Mouse (Mus musculus) testis, adult 2 months (tissue): ENCODE measurements around the gene Psmf1. TPM values are rescaled to one million over a fixed set of nuclear protein-coding genes. Genes with fewer than 3 reads are reported as not detected.
A peak's percentile ranks its signal among the peaks of the same experiment; 100 is the strongest.

Experiments used
- H3K27ac ChIP-seq: fragments of 200-500 bp; 2 replicates; pipeline ENCODE4 v1.5.1; 2012; ENCODE audit warnings: low read depth, low read length; ENCODE audit not compliant: control insufficient read depth, insufficient read depth
- H3K27me3 ChIP-seq: fragments of 200-500 bp; 2 replicates; pipeline ENCODE4 v1.6.1; 2012; ENCODE audit warnings: mild to moderate bottlenecking, low read length, moderate library complexity; ENCODE audit not compliant: control insufficient read depth, insufficient read depth
- H3K36me3 ChIP-seq: fragments of 200-500 bp; 2 replicates; pipeline ENCODE4 v1.6.1; 2012; ENCODE audit warnings: mild to moderate bottlenecking, low read length; ENCODE audit not compliant: control insufficient read depth, insufficient read depth
- H3K4me1 ChIP-seq: fragments of 200-500 bp; 2 replicates; pipeline ENCODE4 v1.6.1; 2012; ENCODE audit warnings: low read length; ENCODE audit not compliant: control insufficient read depth, insufficient read depth
- H3K4me3 ChIP-seq: fragments of 200-500 bp; 2 replicates; pipeline ENCODE4 v1.5.1; 2012; ENCODE audit warnings: low read depth, mild to moderate bottlenecking, low read length, moderate library complexity, mixed read lengths; ENCODE audit not compliant: control insufficient read depth
- CTCF ChIP-seq: fragments of 200-500 bp; IDR thresholded peaks from 2 replicates; pipeline ENCODE4 v1.5.1; 2012; ENCODE audit warnings: low read depth, mild to moderate bottlenecking, inconsistent platforms, low read length, moderate library complexity; ENCODE audit not compliant: control insufficient read depth, insufficient read depth, insufficient replicate concordance
- POLR2A ChIP-seq: fragments of 200-500 bp; IDR thresholded peaks from 2 replicates; pipeline ENCODE4 v1.6.1; 2012; ENCODE audit warnings: low read depth, mild to moderate bottlenecking, inconsistent platforms, low read length, moderate library complexity; ENCODE audit not compliant: control insufficient read depth
- polyA plus RNA-seq: library from polyadenylated mRNA; depleted of rRNA; stranded (reverse); fragments of >200 nt; gene quantifications from 2 replicates; pipeline ENCODE4 v1.2.3, GENCODE M21; 2012

Psmf1 gene
- polyA plus RNA-seq, 1 experiment, result 1,270 TPM

DNA sequence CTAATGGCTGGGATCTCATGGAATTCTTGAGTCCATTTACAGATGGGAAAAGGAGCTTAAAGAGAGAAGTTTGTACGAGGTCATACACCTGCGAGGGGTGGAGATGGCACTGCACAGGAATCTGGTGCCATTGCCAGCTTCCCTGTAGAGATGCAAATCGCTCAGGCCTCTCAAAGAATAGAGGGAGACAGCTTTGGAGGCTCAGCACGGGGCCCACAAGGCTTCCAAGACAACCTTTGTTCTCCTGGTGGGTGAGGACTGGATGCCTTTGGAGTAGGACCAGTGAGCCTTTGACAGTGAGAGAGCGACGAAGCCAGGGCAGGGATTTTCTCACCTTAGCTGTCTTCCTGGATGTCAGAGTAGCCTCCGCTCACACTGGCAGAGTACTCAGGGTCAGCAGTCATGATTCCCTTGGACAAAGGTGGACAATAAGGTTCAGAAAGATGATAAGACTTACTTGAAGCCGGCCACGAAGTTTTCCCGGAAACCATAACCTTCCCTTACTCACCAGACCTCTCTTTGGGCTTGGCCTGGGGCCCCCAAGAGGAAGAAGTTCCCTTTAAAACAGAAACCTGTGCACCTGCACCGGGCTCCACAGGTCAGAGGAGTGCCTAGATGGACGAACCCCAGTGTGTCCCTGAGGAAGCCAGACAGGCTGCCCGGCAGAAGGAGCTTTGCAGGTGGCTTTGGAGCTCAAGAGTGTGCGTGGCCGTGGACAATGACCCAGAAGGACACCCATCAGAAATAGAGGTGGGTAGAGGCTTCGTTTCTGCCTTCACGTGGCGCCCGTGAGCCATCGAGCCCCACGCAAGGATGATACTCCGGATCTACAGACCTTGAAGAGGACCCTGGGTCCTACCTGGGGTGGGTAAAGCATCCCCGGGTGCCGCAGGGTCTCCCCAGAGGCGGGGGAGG, 42.5 kb downstream of the Psmf1 start, which contains the start of gene Tmem74b:
Gene Tmem74b (plus strand): TSS at position 778 of the 915 bp plus-strand sequence.
- no peaks in the 10 kb centered on the region for H3K36me3 ChIP-seq
- H3K4me1 ChIP-seq, result peaks cover 10% of the 10 kb centered on the region
- H3K27me3 ChIP-seq, result no peaks in the 10 kb centered on the region; the same call in 1 of the 2 replicates
- no peak within 1 kb of the TSS for H3K27ac ChIP-seq
- TF ChIP-seq CTCF (no peak), POLR2A (no peak)
- peak within 1 kb of the TSS; percentile 72 for H3K4me3 ChIP-seq

DNA sequence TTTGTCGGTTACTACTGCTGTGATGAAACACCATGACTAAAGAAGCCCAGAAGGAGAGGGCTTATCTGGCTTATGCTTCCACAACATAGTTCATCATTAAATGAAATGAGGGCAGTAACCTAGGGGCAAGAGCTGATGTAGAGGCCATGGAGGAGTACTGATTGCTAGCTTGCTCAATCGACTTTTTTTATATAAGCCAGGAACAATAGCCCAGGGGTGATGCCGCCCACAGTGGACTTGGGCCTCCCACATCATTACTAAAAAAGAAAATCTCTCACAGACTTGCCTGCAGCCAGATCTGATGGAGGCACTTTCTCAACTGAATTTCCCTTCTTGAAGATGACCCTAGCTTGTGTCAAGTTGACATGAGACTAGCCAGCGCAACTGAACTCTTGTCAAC, 61.0 kb downstream of the Psmf1 start:
- TF ChIP-seq POLR2A (no peak), CTCF (no peak)
- Histone ChIP-seq H3K4me3 (no peak overlapping the region), H3K36me3 (no peaks in the 10 kb centered on the region), H3K27ac (no peak overlapping the region), H3K27me3 (no peaks in the 10 kb centered on the region), H3K4me1 (no peaks in the 10 kb centered on the region)

DNA sequence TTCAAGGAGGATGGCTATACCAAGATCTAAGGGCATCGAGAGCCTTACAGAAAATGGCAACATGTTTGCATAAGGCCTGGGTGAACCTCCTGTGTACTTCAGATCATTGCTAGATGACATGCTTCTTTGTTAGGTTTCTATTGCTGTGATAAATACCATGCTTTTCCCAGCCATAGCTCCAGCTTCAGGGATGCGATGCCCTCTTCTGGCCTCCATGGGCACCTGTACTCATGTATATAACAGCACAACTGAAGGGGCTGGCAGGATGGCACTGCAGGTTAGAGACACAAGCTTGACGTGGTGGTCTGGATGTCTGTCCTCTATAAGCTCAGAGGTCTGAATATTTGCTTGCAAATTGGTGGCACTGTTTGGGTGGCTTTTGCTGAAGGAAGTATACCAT, 61.6 kb downstream of the Psmf1 start:
- Histone ChIP-seq H3K4me1 (no peaks in the 10 kb centered on the region), H3K27ac (no peak overlapping the region), H3K27me3 (no peaks in the 10 kb centered on the region), H3K4me3 (no peak overlapping the region), H3K36me3 (no peaks in the 10 kb centered on the region)
- TF ChIP-seq CTCF, result peak; percentile 17; the same call in 1 of the 2 replicates
- TF ChIP-seq POLR2A, result no peak

DNA sequence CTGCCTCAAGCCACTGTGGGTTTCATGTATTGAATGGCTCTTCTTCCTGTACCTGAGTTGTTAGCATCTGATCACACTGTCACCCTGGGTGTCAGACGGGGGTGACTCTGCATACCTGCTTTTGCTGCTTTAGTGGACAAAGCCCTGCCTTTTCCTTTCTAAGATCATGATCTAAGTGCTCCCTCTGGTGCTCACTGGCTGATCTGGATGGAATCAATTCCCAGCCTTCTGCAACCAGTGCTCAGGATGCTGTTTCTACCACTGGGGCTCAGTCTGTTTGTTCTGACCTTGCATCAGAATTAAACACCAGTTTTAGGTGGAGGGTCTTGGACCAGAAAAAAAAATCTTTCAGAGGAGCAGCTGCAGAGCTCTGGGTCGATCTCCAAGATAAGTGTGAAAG, 67.8 kb downstream of the Psmf1 start:
- no peak overlapping the region for H3K27ac ChIP-seq
- no peak overlapping the region for H3K4me3 ChIP-seq
- no peaks in the 10 kb centered on the region for H3K36me3 ChIP-seq
- no peaks in the 10 kb centered on the region for H3K4me1 ChIP-seq
- TF ChIP-seq CTCF, result no peak
- TF ChIP-seq POLR2A, result no peak
- no peaks in the 10 kb centered on the region for H3K27me3 ChIP-seq

DNA sequence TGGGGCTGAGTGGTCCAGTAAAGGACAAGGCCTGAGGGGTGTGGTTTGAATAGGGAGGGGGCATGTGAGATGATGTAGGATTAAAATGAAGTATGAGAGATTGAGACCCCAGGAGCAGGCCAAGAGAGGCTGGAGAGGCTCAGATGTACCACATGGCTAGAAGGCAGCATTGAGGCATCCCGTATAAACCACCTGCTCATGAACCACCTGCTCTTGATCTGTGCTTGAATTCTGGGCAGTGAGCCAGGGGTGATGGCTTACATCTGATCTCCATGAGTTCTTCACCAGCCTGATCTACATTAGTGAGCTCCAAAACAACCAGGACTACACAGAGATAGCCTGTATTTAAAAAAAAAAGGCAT, 73.0 kb downstream of the Psmf1 start:
- Histone ChIP-seq H3K27me3 (no peaks in the 10 kb centered on the region), H3K36me3 (no peaks in the 10 kb centered on the region), H3K4me1 (peaks cover 3% of the 10 kb centered on the region; the same call in 1 of the 2 replicates), H3K27ac (no peak overlapping the region), H3K4me3 (peak overlapping the region; percentile 30)
- TF ChIP-seq POLR2A, result no peak
- TF ChIP-seq CTCF, result no peak

DNA sequence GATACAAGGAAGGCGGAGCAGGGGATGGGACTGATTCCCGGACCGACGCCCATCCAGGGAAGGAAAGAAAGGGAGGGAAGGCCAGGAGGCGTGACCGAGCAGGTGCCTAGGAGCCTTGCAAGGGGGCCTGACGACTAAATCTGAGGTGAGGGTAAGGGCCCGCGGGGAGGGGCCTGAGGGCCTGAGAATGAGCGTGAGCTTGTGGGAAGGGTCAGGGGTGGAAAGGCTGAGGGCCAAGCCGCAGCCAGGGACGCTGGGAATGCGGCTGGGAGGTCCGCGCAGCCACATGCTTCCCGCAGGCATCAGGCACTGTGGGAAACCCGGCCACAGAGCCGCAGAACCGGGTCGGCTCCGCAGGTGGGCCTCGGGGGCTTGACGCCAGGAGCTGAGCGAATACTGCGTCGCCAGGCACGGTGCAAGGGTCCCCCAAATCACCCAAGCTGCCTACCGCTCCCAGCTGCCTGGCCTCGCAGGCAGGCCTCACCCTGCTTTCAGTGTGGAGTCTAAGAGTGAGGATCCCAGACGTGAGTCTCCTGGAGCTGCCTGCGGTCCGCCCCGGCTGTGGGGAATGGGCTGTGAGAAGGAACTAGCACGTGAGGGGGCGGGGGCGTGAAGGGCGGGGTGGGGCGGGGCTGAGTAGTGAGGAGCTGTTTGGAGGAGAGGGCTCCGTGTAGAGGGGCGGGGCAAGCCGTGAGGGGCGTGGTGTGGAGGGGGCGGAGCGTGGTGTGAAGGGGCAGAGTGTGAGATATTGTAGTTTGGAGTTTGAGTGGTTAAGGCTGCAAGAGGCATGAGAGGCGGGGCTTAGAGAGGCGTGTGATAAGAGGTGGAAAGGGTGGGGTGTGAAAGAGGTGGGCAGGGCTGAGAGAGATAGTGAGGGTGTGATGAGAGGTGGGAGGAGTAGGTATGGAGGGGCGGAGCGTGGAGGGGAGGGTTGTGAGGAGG, 73.7 kb downstream of the Psmf1 start:
- TF ChIP-seq POLR2A (no peak), CTCF (no peak)
- peak overlapping the region; percentile 64 for H3K4me3 ChIP-seq
- H3K27ac ChIP-seq, result peak overlapping the region; percentile 23; the same call in 1 of the 2 replicates
- no peaks in the 10 kb centered on the region for H3K36me3 ChIP-seq
- no peaks in the 10 kb centered on the region for H3K27me3 ChIP-seq
- peaks cover 3% of the 10 kb centered on the region; the same call in 1 of the 2 replicates for H3K4me1 ChIP-seq

DNA sequence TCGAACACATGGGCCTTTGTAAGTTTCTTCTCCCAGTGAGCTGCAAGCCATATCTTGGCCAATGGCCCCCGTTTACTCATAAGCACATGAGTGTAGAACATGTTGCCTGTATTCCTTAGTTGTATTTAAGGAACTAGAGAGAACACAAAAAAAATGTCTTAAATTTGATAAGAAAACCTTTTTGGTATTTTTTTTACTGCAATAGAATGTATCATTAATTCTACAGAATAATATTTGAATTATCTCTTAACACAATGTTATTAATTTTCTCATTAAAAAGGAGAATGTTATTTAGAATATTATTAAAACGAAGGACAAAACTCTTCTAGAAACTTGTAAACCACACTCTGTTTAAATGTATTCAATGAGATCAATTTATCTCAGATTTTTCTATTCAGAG, 75.6 kb downstream of the Psmf1 start, which contains the start of gene Rad21l:
Gene Rad21l (minus strand): TSS at position 101 of the 400 bp plus-strand sequence.
- H3K4me3 ChIP-seq, result no peak within 1 kb of the TSS
- H3K36me3 ChIP-seq, result no peaks in the 10 kb centered on the region
- no peak for TF ChIP-seq POLR2A
- TF ChIP-seq CTCF, result no peak
- H3K27me3 ChIP-seq, result no peaks in the 10 kb centered on the region
- no peak within 1 kb of the TSS for H3K27ac ChIP-seq
- H3K4me1 ChIP-seq, result peaks cover 3% of the 10 kb centered on the region; the same call in 1 of the 2 replicates
